Mouse (Mus musculus) neural tube, embryonic 11.5 days (tissue): ENCODE results near the gene Slc25a16. TPM values are rescaled to one million over a fixed set of nuclear protein-coding genes. Genes with fewer than 3 reads are reported as not detected.

Source experiments
- ATAC-seq: fragments of 200-750 bp; cut with Nextera tagmentation; 2 replicates; pipeline ENCODE4 v1.8.0; 2017; ENCODE audit warnings: moderate number of reproducible peaks, mild to moderate bottlenecking, moderate TSS enrichment, moderate library complexity; ENCODE audit not compliant: insufficient read depth, low FRiP score, low TSS enrichment
- DNase-seq: peaks from one replicate; pipeline ENCODE4 v3.0.0-alpha.2; 2015; ENCODE audit warnings: low spot score
- H3K27ac ChIP-seq: fragments of 300-500 bp; sonication (generic); 2 replicates; pipeline ENCODE4 v1.5.1; 2014; ENCODE audit warnings: low read depth, mild to moderate bottlenecking, low read length
- H3K27me3 ChIP-seq: fragments of 300-500 bp; sonication (generic); 2 replicates; pipeline ENCODE4 v1.6.1; 2014; ENCODE audit warnings: mild to moderate bottlenecking, low read length, mixed read lengths; ENCODE audit not compliant: control insufficient read depth, insufficient read depth
- H3K36me3 ChIP-seq: fragments of 300-500 bp; sonication (generic); 2 replicates; pipeline ENCODE4 v1.6.1; 2014; ENCODE audit warnings: mild to moderate bottlenecking, low read length, moderate library complexity, mixed read lengths; ENCODE audit not compliant: control insufficient read depth, insufficient read depth
- H3K4me1 ChIP-seq: fragments of 300-500 bp; sonication (generic); 2 replicates; pipeline ENCODE4 v1.6.1; 2014; ENCODE audit warnings: low read length, mixed read lengths; ENCODE audit not compliant: control insufficient read depth, insufficient read depth
- H3K4me2 ChIP-seq: fragments of 300-500 bp; sonication (generic); 2 replicates; pipeline ENCODE4 v1.6.1; 2014; ENCODE audit warnings: low read depth, mild to moderate bottlenecking, moderate library complexity
- H3K4me3 ChIP-seq: fragments of 300-500 bp; sonication (generic); 2 replicates; pipeline ENCODE4 v1.5.1; 2014; ENCODE audit warnings: low read depth, low read length
- H3K9ac ChIP-seq: fragments of 300-500 bp; sonication (generic); 2 replicates; pipeline ENCODE4 v1.6.1; 2014; ENCODE audit warnings: mild to moderate bottlenecking, low read length
- H3K9me3 ChIP-seq: fragments of 300-500 bp; sonication (generic); 2 replicates; pipeline ENCODE4 v1.6.1; 2016; ENCODE audit warnings: low read length; ENCODE audit not compliant: control insufficient read depth
- WGBS: fragments of 180-500 bp; shearing (Covaris S2); extraction: QIAGEN DNeasy Blood & Tissue Kit; methylation state at CpG from one replicate; pipeline ENCODE4 v1.1.7; 2014; 5-methylcytosine and 5-hydroxymethylcytosine counted together
- polyA plus RNA-seq: library from polyadenylated mRNA; unstranded; fragments of >200 nt; fragmentation: Nextera tagmentation; extraction: Ambion mirVana; gene quantifications from 2 replicates; pipeline ENCODE4 v1.2.1, GENCODE M21; 2014

The Slc25a16 gene
- polyA plus RNA-seq, 1 experiment from 2014 or later = 12.1 TPM

- Histone ChIP-seq H3K9ac (peak overlapping the region; percentile 58), H3K27me3 (no peaks in the 10 kb centered on the region), H3K9me3 (no peaks in the 10 kb centered on the region), H3K36me3 (no peaks in the 10 kb centered on the region), H3K27ac (no peak overlapping the region), H3K4me3 (peak overlapping the region; percentile 60), H3K4me2 (peak overlapping the region; percentile 97), H3K4me1 (no peaks in the 10 kb centered on the region)
- WGBS = 0% methylated on average over 38 of the region's 38 CpGs
- ATAC-seq (0 out of 2 replicates have a peak, but pooled peaks have one; percentile 4), DNase-seq (peak; percentile 62)
These were observed 34.2 kb upstream of the Slc25a16 start for GRCm38 (mm10) chr10:62885969-62886798.

- Histone ChIP-seq H3K27ac (no peak overlapping the region), H3K4me2 (peak overlapping the region; percentile 97), H3K9me3 (no peaks in the 10 kb centered on the region), H3K4me1 (no peaks in the 10 kb centered on the region), H3K27me3 (no peaks in the 10 kb centered on the region), H3K36me3 (no peaks in the 10 kb centered on the region), H3K4me3 (peak overlapping the region; percentile 60), H3K9ac (peak overlapping the region; percentile 58)
- ATAC-seq (peak; percentile 85), DNase-seq (peak; percentile 84)
- WGBS = under 1% methylated on average over 56 of the region's 56 CpGs
These were observed 33.4 kb upstream of the Slc25a16 start for GRCm38 (mm10) chr10:62886799-62887591.

- no peak for DNase-seq
- H3K4me2 ChIP-seq = no peak overlapping the region
- H3K27ac ChIP-seq = no peak overlapping the region
- ATAC-seq = no peak
- WGBS = 88% methylated on average over 3 of the region's 3 CpGs
- H3K27me3 ChIP-seq = no peaks in the 10 kb centered on the region
- no peaks in the 10 kb centered on the region for H3K4me1 ChIP-seq
- H3K4me3 ChIP-seq = no peak overlapping the region
- H3K36me3 ChIP-seq = no peaks in the 10 kb centered on the region
- H3K9ac ChIP-seq = no peak overlapping the region
- no peaks in the 10 kb centered on the region for H3K9me3 ChIP-seq
These were observed 29.4 kb upstream of the Slc25a16 start for GRCm38 (mm10) chr10:62891025-62891424.

- no peak overlapping the region for H3K4me3 ChIP-seq
- no peaks in the 10 kb centered on the region for H3K36me3 ChIP-seq
- DNase-seq (no peak), ATAC-seq (no peak)
- H3K4me2 ChIP-seq = no peak overlapping the region
- no peaks in the 10 kb centered on the region for H3K9me3 ChIP-seq
- no peak overlapping the region for H3K9ac ChIP-seq
- no peak overlapping the region for H3K27ac ChIP-seq
- no peaks in the 10 kb centered on the region for H3K4me1 ChIP-seq
- 23% methylated on average over 4 of the region's 4 CpGs for WGBS
- no peaks in the 10 kb centered on the region for H3K27me3 ChIP-seq
These were observed 27.7 kb upstream of the Slc25a16 start for GRCm38 (mm10) chr10:62892549-62893232.

- no peaks in the 10 kb centered on the region for H3K27me3 ChIP-seq
- H3K4me1 ChIP-seq = no peaks in the 10 kb centered on the region
- DNase-seq (no peak), ATAC-seq (no peak)
- WGBS = 74% methylated on average over 6 of the region's 6 CpGs
- H3K9me3 ChIP-seq = no peaks in the 10 kb centered on the region
- no peaks in the 10 kb centered on the region for H3K36me3 ChIP-seq
- no peak overlapping the region for H3K4me2 ChIP-seq
- no peak overlapping the region for H3K4me3 ChIP-seq
- H3K9ac ChIP-seq = no peak overlapping the region
- H3K27ac ChIP-seq = no peak overlapping the region
These were observed 27.0 kb upstream of the Slc25a16 start for GRCm38 (mm10) chr10:62893356-62893884.

GRCm38 (mm10) chr10:62894447-62894846, 26.0 kb upstream of the Slc25a16 start:
- Histone ChIP-seq H3K4me2 (no peak overlapping the region), H3K27ac (no peak overlapping the region), H3K4me1 (no peaks in the 10 kb centered on the region), H3K4me3 (no peak overlapping the region), H3K36me3 (no peaks in the 10 kb centered on the region), H3K9ac (no peak overlapping the region), H3K9me3 (no peaks in the 10 kb centered on the region), H3K27me3 (no peaks in the 10 kb centered on the region)
- DNase-seq = no peak
- ATAC-seq = no peak
- 68% methylated on average over 3 of the region's 3 CpGs for WGBS

GRCm38 (mm10) chr10:62895386-62895785, 25.0 kb upstream of the Slc25a16 start:
- Histone ChIP-seq H3K9me3 (no peaks in the 10 kb centered on the region), H3K4me2 (no peak overlapping the region), H3K27me3 (no peaks in the 10 kb centered on the region), H3K9ac (no peak overlapping the region), H3K4me3 (no peak overlapping the region), H3K4me1 (no peaks in the 10 kb centered on the region), H3K27ac (no peak overlapping the region), H3K36me3 (no peaks in the 10 kb centered on the region)
- no peak for DNase-seq
- 83% methylated on average over 6 of the region's 6 CpGs for WGBS
- no peak for ATAC-seq

GRCm38 (mm10) chr10:62896035-62896434, 24.4 kb upstream of the Slc25a16 start:
- H3K4me1 ChIP-seq = no peaks in the 10 kb centered on the region
- 75% methylated on average over 4 of the region's 4 CpGs for WGBS
- H3K27ac ChIP-seq = no peak overlapping the region
- H3K36me3 ChIP-seq = no peaks in the 10 kb centered on the region
- no peak overlapping the region for H3K9ac ChIP-seq
- ATAC-seq (no peak), DNase-seq (no peak)
- no peaks in the 10 kb centered on the region for H3K9me3 ChIP-seq
- H3K4me2 ChIP-seq = no peak overlapping the region
- no peaks in the 10 kb centered on the region for H3K27me3 ChIP-seq
- H3K4me3 ChIP-seq = no peak overlapping the region
